Mouse (Mus musculus): ENCODE data around the gene Bicc1. TPM values are rescaled to one million over a fixed set of nuclear protein-coding genes. Genes with fewer than 3 reads are reported as not detected.
A peak's percentile ranks its signal among the peaks of the same experiment; 100 is the strongest.

The Bicc1 gene
- polyA plus RNA-seq, 1 experiment from 2014 or later = 3.7 TPM

DNA sequence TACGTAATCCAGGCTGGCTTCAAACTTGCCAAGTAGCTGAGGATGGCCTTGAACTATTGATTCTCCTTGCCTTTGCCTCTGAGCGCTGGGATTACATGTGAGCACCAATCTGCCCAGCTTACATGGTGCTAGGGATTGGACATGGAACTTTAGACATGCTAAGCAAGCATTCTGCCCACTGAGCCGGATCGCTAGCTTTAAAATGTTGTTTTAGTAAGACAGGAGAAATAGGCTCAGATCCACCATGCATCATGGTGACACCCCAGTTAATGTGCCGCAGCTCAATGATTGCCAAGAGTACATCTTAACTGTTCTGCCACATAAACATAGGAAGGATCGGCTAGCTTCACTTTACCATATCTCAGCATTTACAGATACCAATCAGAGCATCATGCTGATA is 94.9 kb downstream of the Bicc1 start:
- H3K9me3 ChIP-seq = no peaks in the 10 kb centered on the region
- H3K27ac ChIP-seq (replicated peaks) = no peak overlapping the region
- 96% methylated on average over 6 of the region's 6 CpGs for WGBS
- no peaks in the 10 kb centered on the region for H3K4me1 ChIP-seq
- H3K36me3 ChIP-seq = no peaks in the 10 kb centered on the region
- H3K4me3 ChIP-seq = no peak overlapping the region
- H3K27me3 ChIP-seq = no peaks in the 10 kb centered on the region
- H3K4me2 ChIP-seq (replicated peaks) = no peak overlapping the region
- ATAC-seq (replicated peaks) = no peak
- H3K9ac ChIP-seq (replicated peaks) = no peak overlapping the region

DNA sequence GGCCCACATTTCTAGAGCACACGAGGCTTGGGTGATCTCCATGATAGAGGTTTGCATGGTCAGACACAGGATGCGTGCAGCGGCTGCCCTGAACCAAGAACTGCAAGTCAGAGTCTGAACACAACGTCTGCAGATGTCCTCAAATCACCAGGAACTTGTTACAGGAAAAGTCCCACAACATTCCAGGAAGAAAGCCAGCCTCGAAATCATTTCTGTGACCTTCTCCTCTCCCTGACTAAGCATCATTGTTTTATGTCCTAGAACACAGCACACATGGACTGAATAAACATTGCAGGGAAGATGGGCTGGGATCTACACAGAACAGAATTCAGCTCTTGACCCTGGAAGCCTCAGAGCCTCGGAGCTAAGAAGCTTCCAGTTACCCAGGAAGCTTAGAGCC is 97.3 kb downstream of the Bicc1 start:
- Histone ChIP-seq H3K36me3 (no peaks in the 10 kb centered on the region), H3K9me3 (no peaks in the 10 kb centered on the region), H3K4me3 (no peak overlapping the region), H3K4me1 (0 out of 2 replicates have a peak, but pooled peaks cover 4% of the 10 kb centered on the region), H3K27ac (replicated peaks) (no peak overlapping the region), H3K27me3 (no peaks in the 10 kb centered on the region), H3K9ac (replicated peaks) (no peak overlapping the region), H3K4me2 (replicated peaks) (no peak overlapping the region)
- ATAC-seq (replicated peaks) = no peak
- 86% methylated on average over 6 of the region's 6 CpGs for WGBS

- no peak overlapping the region for H3K4me2 ChIP-seq (replicated peaks)
- WGBS = 72% methylated on average over 2 of the region's 2 CpGs
- no peak for ATAC-seq (replicated peaks)
- 0 out of 2 replicates have a peak, but pooled peaks cover 4% of the 10 kb centered on the region for H3K4me1 ChIP-seq
- no peaks in the 10 kb centered on the region for H3K36me3 ChIP-seq
- no peaks in the 10 kb centered on the region for H3K9me3 ChIP-seq
- no peaks in the 10 kb centered on the region for H3K27me3 ChIP-seq
- H3K27ac ChIP-seq (replicated peaks) = no peak overlapping the region
- H3K4me3 ChIP-seq = no peak overlapping the region
- H3K9ac ChIP-seq (replicated peaks) = no peak overlapping the region
These were observed 99.2 kb downstream of the Bicc1 start for GRCm38 (mm10) chr10:71060269-71060668.

DNA sequence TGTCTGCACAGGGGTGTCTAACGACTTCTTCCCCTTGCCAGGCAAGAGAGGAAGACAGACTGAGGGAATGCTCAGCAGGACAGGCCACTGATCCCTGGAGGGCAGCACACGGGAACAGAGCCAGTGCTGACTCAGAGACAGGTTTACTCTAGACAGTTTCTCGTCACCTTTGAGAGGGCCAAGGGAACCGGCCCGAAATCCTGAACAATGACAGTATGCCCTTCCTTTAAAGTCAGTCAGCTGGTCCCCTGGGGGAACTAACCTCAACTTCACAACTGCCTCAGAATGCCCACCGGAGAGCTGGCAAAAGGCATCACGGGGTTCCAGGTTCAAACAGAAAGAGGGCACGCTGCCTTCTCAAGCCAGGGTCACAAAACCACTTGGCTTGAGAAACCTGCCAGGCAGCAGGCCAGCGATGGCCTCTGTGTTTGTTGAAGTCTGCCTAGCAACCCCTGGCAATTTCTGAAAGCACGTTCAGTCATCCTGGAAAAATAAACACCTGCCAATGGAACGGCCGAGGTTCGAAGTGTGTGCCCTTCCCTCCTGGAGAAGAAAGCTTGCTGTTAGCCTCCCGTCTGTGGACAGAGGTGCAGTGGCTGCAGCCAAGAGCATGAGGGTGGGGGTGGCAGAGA is 100.8 kb downstream of the Bicc1 start:
- Histone ChIP-seq H3K27me3 (no peaks in the 10 kb centered on the region), H3K9ac (replicated peaks) (no peak overlapping the region), H3K4me3 (no peak overlapping the region), H3K4me2 (replicated peaks) (no peak overlapping the region), H3K36me3 (no peaks in the 10 kb centered on the region), H3K4me1 (0 out of 2 replicates have a peak, but pooled peaks cover 4% of the 10 kb centered on the region), H3K27ac (replicated peaks) (no peak overlapping the region), H3K9me3 (no peaks in the 10 kb centered on the region)
- 49% methylated on average over 14 of the region's 14 CpGs for WGBS
- ATAC-seq (replicated peaks) = no peak

- Histone ChIP-seq H3K27me3 (no peaks in the 10 kb centered on the region), H3K27ac (replicated peaks) (no peak overlapping the region), H3K4me1 (0 out of 2 replicates have a peak, but pooled peaks cover 4% of the 10 kb centered on the region), H3K9me3 (no peaks in the 10 kb centered on the region), H3K4me2 (replicated peaks) (no peak overlapping the region), H3K36me3 (no peaks in the 10 kb centered on the region), H3K4me3 (no peak overlapping the region), H3K9ac (replicated peaks) (no peak overlapping the region)
- WGBS = 88% methylated on average over 5 of the region's 5 CpGs
- no peak for ATAC-seq (replicated peaks)
These were observed 101.4 kb downstream of the Bicc1 start for GRCm38 (mm10) chr10:71058070-71058469.

DNA sequence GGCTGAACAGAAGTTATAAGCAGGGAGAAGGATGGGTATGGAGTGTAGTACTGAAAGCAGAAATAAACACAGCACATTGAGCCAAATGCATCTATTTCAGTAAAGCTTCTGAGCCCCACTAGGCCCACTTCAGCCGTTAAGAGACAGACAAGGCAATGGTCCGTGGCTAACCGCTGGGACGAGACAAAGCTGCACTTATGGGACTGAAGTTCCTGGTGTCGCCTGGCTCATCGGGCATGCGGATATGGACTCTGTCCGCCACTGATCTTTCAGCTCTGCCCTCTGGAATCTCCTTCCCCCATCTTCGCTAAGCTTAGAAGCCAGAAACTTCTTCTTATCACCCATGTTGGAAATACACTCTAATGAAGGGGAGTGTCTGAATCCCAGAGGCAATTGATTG is 106.8 kb downstream of the Bicc1 start:
- no peaks in the 10 kb centered on the region for H3K9me3 ChIP-seq
- no peaks in the 10 kb centered on the region for H3K27me3 ChIP-seq
- peaks cover 9% of the 10 kb centered on the region; the same call in 1 of the 2 replicates for H3K4me1 ChIP-seq
- no peak overlapping the region for H3K4me2 ChIP-seq (replicated peaks)
- H3K36me3 ChIP-seq = no peaks in the 10 kb centered on the region
- H3K27ac ChIP-seq (replicated peaks) = no peak overlapping the region
- 45% methylated on average over 9 of the region's 9 CpGs for WGBS
- H3K4me3 ChIP-seq = no peak overlapping the region
- H3K9ac ChIP-seq (replicated peaks) = no peak overlapping the region
- no peak for ATAC-seq (replicated peaks)

- Histone ChIP-seq H3K4me2 (replicated peaks) (no peak overlapping the region), H3K9me3 (no peaks in the 10 kb centered on the region), H3K4me1 (peaks cover 9% of the 10 kb centered on the region; the same call in 1 of the 2 replicates), H3K27me3 (no peaks in the 10 kb centered on the region), H3K27ac (replicated peaks) (no peak overlapping the region), H3K9ac (replicated peaks) (no peak overlapping the region), H3K4me3 (no peak overlapping the region), H3K36me3 (no peaks in the 10 kb centered on the region)
- no peak for ATAC-seq (replicated peaks)
- 70% methylated on average over 7 of the region's 7 CpGs for WGBS
These were observed 107.3 kb downstream of the Bicc1 start for GRCm38 (mm10) chr10:71052208-71052607.

GRCm38 (mm10) chr10:71050722-71051333 is 108.7 kb downstream of the Bicc1 start:
- H3K27ac ChIP-seq (replicated peaks) = no peak overlapping the region
- H3K9me3 ChIP-seq = no peaks in the 10 kb centered on the region
- H3K27me3 ChIP-seq = no peaks in the 10 kb centered on the region
- H3K36me3 ChIP-seq = no peaks in the 10 kb centered on the region
- H3K4me1 ChIP-seq = peaks cover 9% of the 10 kb centered on the region; the same call in 1 of the 2 replicates
- no peak overlapping the region for H3K9ac ChIP-seq (replicated peaks)
- WGBS = 90% methylated on average over 10 of the region's 10 CpGs
- no peak overlapping the region for H3K4me2 ChIP-seq (replicated peaks)
- no peak for ATAC-seq (replicated peaks)
- no peak overlapping the region for H3K4me3 ChIP-seq

GRCm38 (mm10) chr10:71049294-71049693 is 110.2 kb downstream of the Bicc1 start:
- Histone ChIP-seq H3K27ac (replicated peaks) (no peak overlapping the region), H3K4me2 (replicated peaks) (no peak overlapping the region), H3K4me3 (no peak overlapping the region), H3K9me3 (no peaks in the 10 kb centered on the region), H3K4me1 (peaks cover 9% of the 10 kb centered on the region; the same call in 1 of the 2 replicates), H3K36me3 (no peaks in the 10 kb centered on the region), H3K9ac (replicated peaks) (no peak overlapping the region), H3K27me3 (no peaks in the 10 kb centered on the region)
- no peak for ATAC-seq (replicated peaks)
- WGBS = 96% methylated on average over 17 of the region's 17 CpGs

DNA sequence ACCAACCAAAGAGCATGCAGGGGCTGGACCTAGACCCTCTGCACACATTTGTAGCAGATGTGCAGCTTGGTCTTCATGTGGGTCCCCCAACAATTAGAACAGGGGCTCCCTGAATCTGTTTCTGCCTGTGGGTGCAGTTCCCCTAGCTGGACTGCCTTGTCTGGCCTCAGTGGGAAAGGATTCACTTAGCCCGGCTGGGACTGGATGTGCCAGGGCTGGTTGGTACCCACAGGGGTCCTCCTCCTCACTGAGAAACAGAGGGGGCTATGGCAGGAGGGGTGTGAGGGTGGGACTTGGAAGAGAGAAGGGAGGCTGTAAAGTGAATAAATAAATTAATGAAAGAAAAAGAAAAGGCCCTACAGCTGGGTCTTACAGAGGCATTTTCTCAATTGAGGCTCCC is 115.1 kb downstream of the Bicc1 start:
- Histone ChIP-seq H3K4me2 (replicated peaks) (no peak overlapping the region), H3K27me3 (no peaks in the 10 kb centered on the region), H3K9ac (replicated peaks) (no peak overlapping the region), H3K4me3 (no peak overlapping the region), H3K4me1 (peaks cover 4% of the 10 kb centered on the region; the same call in 1 of the 2 replicates), H3K36me3 (no peaks in the 10 kb centered on the region), H3K9me3 (no peaks in the 10 kb centered on the region), H3K27ac (replicated peaks) (0 out of 2 replicates have a peak overlapping the region, but pooled peaks have one; percentile 31)
- WGBS = 43% methylated on average over 1 of the region's 1 CpGs
- peak; percentile 55; the same call in 1 of the 2 replicates for ATAC-seq (replicated peaks)

DNA sequence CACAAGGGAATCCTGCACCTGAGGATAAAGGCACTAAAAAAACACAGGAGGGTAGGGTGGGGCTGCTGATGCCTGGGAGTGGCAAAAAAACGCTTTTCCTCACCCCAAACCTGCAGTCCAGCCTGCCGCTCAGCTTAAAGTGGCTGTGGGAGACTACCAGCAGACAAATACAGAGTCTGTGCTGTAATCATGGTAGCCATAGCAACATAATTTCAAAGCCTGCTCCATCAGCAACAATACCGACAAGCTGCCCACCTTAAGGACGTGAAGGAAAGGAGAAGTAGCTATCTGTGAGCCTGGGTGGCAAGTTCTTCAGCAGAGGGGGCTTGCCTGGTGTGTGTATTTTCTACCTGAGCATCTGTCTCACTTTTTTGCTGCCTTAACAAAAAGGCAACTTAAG is 117.6 kb downstream of the Bicc1 start:
- H3K27ac ChIP-seq (replicated peaks) = peak overlapping the region; percentile 52; the same call in 1 of the 2 replicates
- no peak overlapping the region for H3K9ac ChIP-seq (replicated peaks)
- 47% methylated on average over 4 of the region's 4 CpGs for WGBS
- no peaks in the 10 kb centered on the region for H3K27me3 ChIP-seq
- H3K9me3 ChIP-seq = no peaks in the 10 kb centered on the region
- H3K36me3 ChIP-seq = no peaks in the 10 kb centered on the region
- no peak for ATAC-seq (replicated peaks)
- peaks cover 4% of the 10 kb centered on the region; the same call in 1 of the 2 replicates for H3K4me1 ChIP-seq
- no peak overlapping the region for H3K4me2 ChIP-seq (replicated peaks)
- no peak overlapping the region for H3K4me3 ChIP-seq

- no peaks in the 10 kb centered on the region for H3K27me3 ChIP-seq
- H3K36me3 ChIP-seq = no peaks in the 10 kb centered on the region
- no peak overlapping the region for H3K27ac ChIP-seq (replicated peaks)
- no peak overlapping the region for H3K9ac ChIP-seq (replicated peaks)
- no peak overlapping the region for H3K4me2 ChIP-seq (replicated peaks)
- H3K4me3 ChIP-seq = no peak overlapping the region
- WGBS = 65% methylated on average over 7 of the region's 7 CpGs
- ATAC-seq (replicated peaks) = no peak
- H3K4me1 ChIP-seq = no peaks in the 10 kb centered on the region
- no peaks in the 10 kb centered on the region for H3K9me3 ChIP-seq
These were observed 123.0 kb downstream of the Bicc1 start for GRCm38 (mm10) chr10:71036484-71036883.

Measured in forebrain, embryonic 15.5 days (tissue).